Mouse (Mus musculus) heart, embryonic 14.5 days (tissue): ENCODE results near the gene Hivep3. TPM values are rescaled to one million over a fixed set of nuclear protein-coding genes. Genes with fewer than 3 reads are reported as not detected.

Experiments used
- ATAC-seq: fragments of 200-750 bp; cut with Nextera tagmentation; 2 replicates; pipeline ENCODE4 v1.8.0; 2017; ENCODE audit warnings: low read depth, moderate TSS enrichment; ENCODE audit not compliant: insufficient number of reproducible peaks, insufficient read depth, low FRiP score
- H3K27ac ChIP-seq, 2 experiments: fragments of 200-500 bp in 1 of 2; fragments of 300-500 bp in 1 of 2; sonication (generic) in 1 of 2; replicated peaks in 1 of 2; 2 replicates each; pipeline ENCODE4 v1.5.1; 2012 to 2014; ENCODE audit warnings: low read depth in 2 of 2, low read length in 2 of 2, control low read depth in 1 of 2, mild to moderate bottlenecking in 1 of 2, mixed read lengths in 1 of 2; ENCODE audit not compliant: control insufficient read depth in 1 of 2, insufficient read depth in 1 of 2
- H3K27me3 ChIP-seq: fragments of 300-500 bp; sonication (generic); 2 replicates; pipeline ENCODE4 v1.6.1; 2014; ENCODE audit warnings: mild to moderate bottlenecking, low read length, control low read depth; ENCODE audit not compliant: control insufficient read depth, insufficient read depth
- H3K36me3 ChIP-seq: fragments of 300-500 bp; sonication (generic); 2 replicates; pipeline ENCODE4 v1.6.1; 2014; ENCODE audit warnings: mild to moderate bottlenecking, control low read depth, low read length, mixed read lengths; ENCODE audit not compliant: control insufficient read depth, insufficient read depth
- H3K4me1 ChIP-seq, 2 experiments: fragments of 200-500 bp in 1 of 2; fragments of 300-500 bp in 1 of 2; sonication (generic) in 1 of 2; 2 replicates each; pipeline ENCODE4 v1.6.1; 2012 to 2014; ENCODE audit warnings: low read length in 2 of 2, control low read depth in 1 of 2, mixed read lengths in 1 of 2; ENCODE audit not compliant: control insufficient read depth in 2 of 2, insufficient read depth in 2 of 2
- H3K4me2 ChIP-seq: fragments of 300-500 bp; sonication (generic); 2 replicates; pipeline ENCODE4 v1.6.1; 2014; ENCODE audit warnings: mild to moderate bottlenecking, low read length
- H3K4me3 ChIP-seq, 2 experiments: fragments of 200-500 bp in 1 of 2; fragments of 300-500 bp in 1 of 2; sonication (generic) in 1 of 2; 2 replicates each; pipeline ENCODE4 v1.5.1; 2012 to 2014; ENCODE audit warnings: low read length in 2 of 2, mild to moderate bottlenecking in 2 of 2, control low read depth in 1 of 2, low read depth in 1 of 2, moderate library complexity in 1 of 2; ENCODE audit not compliant: control insufficient read depth in 1 of 2, insufficient read depth in 1 of 2
- H3K9ac ChIP-seq: fragments of 300-500 bp; sonication (generic); 2 replicates; pipeline ENCODE4 v1.6.1; 2014; ENCODE audit warnings: mild to moderate bottlenecking, low read length
- H3K9me3 ChIP-seq: fragments of 300-500 bp; sonication (generic); 2 replicates; pipeline ENCODE4 v1.6.1; 2016; ENCODE audit warnings: low read length, control low read depth; ENCODE audit not compliant: control insufficient read depth
- WGBS: fragments of 180-500 bp; shearing (Covaris S2); extraction: QIAGEN DNeasy Blood & Tissue Kit; methylation state at CpG from one replicate; pipeline ENCODE4 v1.1.7; 2014; 5-methylcytosine and 5-hydroxymethylcytosine counted together
- polyA plus RNA-seq: library from polyadenylated mRNA; unstranded; fragments of >200 nt; fragmentation: Nextera tagmentation; extraction: Ambion mirVana; gene quantifications from 2 replicates; pipeline ENCODE4 v1.2.1, GENCODE M21; 2014

Hivep3 gene
- polyA plus RNA-seq, 1 experiment from 2014 or later, result 6.8 TPM

DNA sequence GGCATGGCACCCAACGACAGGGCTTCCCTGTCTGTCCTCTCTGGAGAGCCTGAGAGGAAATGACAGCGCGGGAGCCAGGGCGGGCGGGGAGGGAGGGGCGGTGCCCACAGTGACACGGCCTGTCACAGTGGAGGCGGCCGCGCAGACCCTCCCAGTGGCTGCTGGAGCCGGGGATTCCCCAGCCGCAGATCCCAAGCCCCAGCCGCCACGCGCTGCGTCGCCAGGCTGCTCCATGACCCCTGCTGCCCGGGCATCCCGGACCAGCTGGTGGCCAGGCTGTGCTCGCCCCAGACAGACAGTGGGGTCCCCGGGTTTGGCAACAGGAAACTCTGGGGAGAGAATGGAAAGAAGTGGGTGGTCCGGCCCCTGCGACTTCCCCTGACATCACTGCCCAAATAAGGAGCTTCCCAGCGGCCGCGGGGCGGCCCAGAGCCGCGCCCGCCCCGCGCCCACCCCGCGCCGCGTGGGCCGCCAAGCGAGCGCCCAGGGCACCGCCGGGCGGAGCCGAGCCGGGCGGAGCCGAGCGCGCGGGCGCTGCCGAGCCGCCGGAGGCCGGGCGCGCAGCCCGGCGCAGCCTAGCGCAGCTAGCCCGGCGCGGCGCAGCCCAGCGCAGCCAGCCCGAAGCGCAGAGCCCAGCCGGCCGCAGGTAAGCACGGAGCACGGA lies 298.9 kb downstream of the Hivep3 start:
- H3K9ac ChIP-seq, result peak overlapping the region; percentile 69
- no peak overlapping the region for H3K27ac ChIP-seq
- peaks cover 52% of the 10 kb centered on the region for H3K27me3 ChIP-seq
- H3K36me3 ChIP-seq, result no peaks in the 10 kb centered on the region
- peak overlapping the region; percentile 97 for H3K4me2 ChIP-seq
- WGBS, result under 1% methylated on average over 49 of the region's 70 CpGs
- H3K9me3 ChIP-seq, result no peaks in the 10 kb centered on the region
- peak; percentile 79 for ATAC-seq
- peak overlapping the region; percentile 57 to 70 for H3K4me3 ChIP-seq
- peaks cover 2 to 6% of the 10 kb centered on the region in 2 experiments; a peak in 3 of 4 replicates for H3K4me1 ChIP-seq

DNA sequence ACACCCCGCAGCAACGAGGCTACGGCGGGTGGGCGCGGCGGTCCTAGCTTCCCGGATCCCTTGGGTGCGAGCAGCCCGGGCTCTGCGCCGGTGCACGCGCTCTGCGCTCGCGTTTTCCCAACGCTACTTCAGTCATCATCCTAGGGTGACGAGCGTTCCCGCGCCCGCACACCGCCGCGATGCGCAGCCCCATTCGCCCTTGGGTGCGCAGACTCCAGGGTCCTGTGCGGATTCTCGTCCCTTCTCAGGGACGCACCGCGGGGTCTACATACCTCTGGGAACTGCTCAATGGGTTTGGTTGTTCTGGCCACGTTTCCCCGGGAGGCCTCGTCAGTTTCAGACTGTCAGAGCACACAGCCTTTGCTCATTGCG lies 299.4 kb downstream of the Hivep3 start:
- Histone ChIP-seq H3K9ac (peak overlapping the region; percentile 69), H3K27me3 (peaks cover 52% of the 10 kb centered on the region), H3K4me3 (peak overlapping the region; percentile 57 to 70), H3K4me2 (peak overlapping the region; percentile 97), H3K4me1 (peaks cover 2 to 6% of the 10 kb centered on the region in 2 experiments; a peak in 3 of 4 replicates), H3K36me3 (no peaks in the 10 kb centered on the region), H3K27ac (no peak overlapping the region), H3K9me3 (no peaks in the 10 kb centered on the region)
- WGBS, result under 1% methylated on average over 38 of the region's 38 CpGs
- ATAC-seq, result 0 out of 2 replicates have a peak, but pooled peaks have one; percentile 7

DNA sequence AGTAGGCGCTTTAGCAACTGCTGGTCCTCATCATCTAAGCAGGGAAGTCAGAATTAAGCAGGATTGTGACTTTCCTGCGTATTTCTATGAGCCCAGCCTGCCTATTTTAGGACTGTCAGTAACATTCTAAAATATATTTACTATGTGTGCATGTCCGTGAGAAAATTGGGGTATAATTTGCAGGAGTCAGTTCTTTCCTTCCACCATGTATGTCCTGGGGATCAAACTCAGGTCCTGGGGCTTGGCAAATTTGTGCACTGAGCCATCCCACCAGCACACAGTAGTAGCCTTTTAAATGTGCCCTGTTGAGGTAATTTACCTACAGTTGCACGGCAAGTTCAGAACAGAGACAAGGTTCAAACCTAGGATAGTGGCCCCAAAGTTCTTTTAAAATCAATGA lies 302.7 kb downstream of the Hivep3 start:
- Histone ChIP-seq H3K4me2 (no peak overlapping the region), H3K4me1 (peaks cover 2 to 6% of the 10 kb centered on the region in 2 experiments; a peak in 3 of 4 replicates), H3K9ac (no peak overlapping the region), H3K4me3 (no peak overlapping the region), H3K9me3 (no peaks in the 10 kb centered on the region), H3K36me3 (no peaks in the 10 kb centered on the region), H3K27me3 (peaks cover 42% of the 10 kb centered on the region), H3K27ac (no peak overlapping the region)
- 82% methylated on average over 4 of the region's 4 CpGs for WGBS
- ATAC-seq, result no peak

DNA sequence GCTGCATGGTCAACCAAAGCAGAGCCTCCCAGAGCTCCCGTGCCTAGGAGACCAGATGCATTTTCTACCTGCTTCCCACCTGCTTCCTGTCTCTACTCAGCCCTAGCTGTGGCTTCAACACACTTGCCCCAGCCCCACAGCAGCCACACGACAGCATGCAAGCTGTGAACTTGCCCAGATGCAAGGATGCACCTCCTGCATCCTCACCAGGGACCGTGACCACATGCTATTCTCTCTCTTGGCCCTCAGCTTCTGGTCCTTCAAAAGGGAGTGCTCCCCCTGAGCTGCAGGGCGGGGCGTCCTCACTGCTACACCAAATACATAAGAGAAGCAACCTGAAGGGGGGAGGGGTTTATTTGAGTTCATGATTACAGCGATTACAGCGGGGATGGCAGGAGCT lies 303.4 kb downstream of the Hivep3 start:
- no peaks in the 10 kb centered on the region for H3K36me3 ChIP-seq
- H3K27me3 ChIP-seq, result peaks cover 36% of the 10 kb centered on the region
- H3K9ac ChIP-seq, result no peak overlapping the region
- H3K4me2 ChIP-seq, result no peak overlapping the region
- WGBS, result 43% methylated on average over 7 of the region's 7 CpGs
- H3K4me3 ChIP-seq, result no peak overlapping the region
- no peak overlapping the region for H3K27ac ChIP-seq
- peaks cover 2 to 4% of the 10 kb centered on the region in 2 experiments; a peak in 3 of 4 replicates for H3K4me1 ChIP-seq
- H3K9me3 ChIP-seq, result no peaks in the 10 kb centered on the region
- ATAC-seq, result no peak

DNA sequence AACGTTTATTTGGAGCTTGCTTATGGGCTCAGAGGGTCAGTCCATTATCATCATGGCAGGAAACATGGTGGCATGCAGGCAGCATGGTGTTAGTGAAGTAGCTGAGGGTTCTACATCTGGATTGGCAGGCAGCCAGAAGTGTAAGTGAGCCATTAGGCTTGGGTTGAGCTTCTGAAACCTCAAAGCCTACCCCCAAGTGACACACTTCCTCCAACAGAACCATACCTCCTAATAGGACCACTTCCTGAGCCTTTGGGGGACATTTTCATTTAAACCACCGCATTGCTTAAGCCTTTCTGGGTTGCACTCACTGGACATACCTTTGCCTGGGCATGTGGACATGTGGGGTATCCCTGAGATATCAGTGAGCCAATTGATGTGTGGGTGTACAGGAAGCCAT lies 307.9 kb downstream of the Hivep3 start:
- no peaks in the 10 kb centered on the region for H3K9me3 ChIP-seq
- H3K4me3 ChIP-seq, result no peak overlapping the region
- peaks cover 6 to 7% of the 10 kb centered on the region in 2 experiments; a peak in 3 of 4 replicates for H3K4me1 ChIP-seq
- 69% methylated on average over 2 of the region's 2 CpGs for WGBS
- H3K36me3 ChIP-seq, result no peaks in the 10 kb centered on the region
- no peak overlapping the region for H3K4me2 ChIP-seq
- no peak overlapping the region for H3K9ac ChIP-seq
- H3K27ac ChIP-seq, result no peak overlapping the region
- H3K27me3 ChIP-seq, result 0 out of 2 replicates have a peak, but pooled peaks cover 6% of the 10 kb centered on the region
- no peak for ATAC-seq

DNA sequence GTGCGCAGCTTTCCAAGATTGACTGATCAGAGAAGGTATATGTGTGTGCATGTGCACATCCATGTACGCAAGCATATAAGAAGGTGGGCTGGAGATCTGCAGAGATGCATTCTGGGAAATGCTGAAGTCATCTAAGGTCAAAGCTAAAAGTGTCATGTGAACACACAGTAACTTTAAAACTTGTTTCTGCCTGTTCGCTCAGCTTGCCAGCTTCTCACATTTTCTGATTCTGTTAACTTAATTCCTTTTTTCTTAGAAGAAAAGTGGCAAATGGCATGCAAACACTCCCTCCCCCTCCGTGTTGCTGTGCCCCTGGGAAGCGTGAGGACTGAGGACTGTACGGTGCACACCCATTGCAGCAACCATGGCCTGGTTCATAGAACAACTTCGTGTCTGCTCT lies 308.9 kb downstream of the Hivep3 start:
- no peak overlapping the region for H3K4me2 ChIP-seq
- H3K9me3 ChIP-seq, result no peaks in the 10 kb centered on the region
- WGBS, result 88% methylated on average over 7 of the region's 7 CpGs

DNA sequence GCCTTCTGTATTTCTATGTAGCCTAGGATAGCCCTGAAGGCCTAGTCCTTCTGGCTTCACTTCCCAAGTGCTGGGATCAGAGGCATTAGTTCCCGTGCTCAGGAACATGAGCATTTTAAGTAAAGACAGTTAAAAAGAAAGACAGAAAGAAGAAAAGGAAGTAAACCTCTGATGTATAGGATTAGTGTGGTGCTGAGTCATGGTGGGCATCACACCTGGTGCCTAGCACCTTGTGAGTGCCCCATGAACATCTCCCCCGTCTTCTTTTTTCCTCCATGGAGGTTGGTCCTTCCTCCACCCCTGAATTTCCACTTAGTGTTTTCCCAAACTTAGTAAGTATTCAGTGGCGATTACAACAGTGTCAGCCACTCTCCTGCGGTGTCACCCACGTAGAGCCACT lies 311.0 kb downstream of the Hivep3 start:
- Histone ChIP-seq H3K36me3 (no peaks in the 10 kb centered on the region), H3K27ac (no peak overlapping the region), H3K4me2 (no peak overlapping the region), H3K4me3 (no peak overlapping the region), H3K9ac (no peak overlapping the region), H3K4me1 (peaks cover 11 to 13% of the 10 kb centered on the region in 2 experiments; a peak in 3 of 4 replicates), H3K27me3 (no peaks in the 10 kb centered on the region), H3K9me3 (no peaks in the 10 kb centered on the region)
- ATAC-seq, result no peak
- 86% methylated on average over 5 of the region's 5 CpGs for WGBS

More for the DNA sequence above, 308.9 kb downstream of the Hivep3 start:
- Histone ChIP-seq H3K27ac (no peak overlapping the region), H3K9ac (no peak overlapping the region), H3K36me3 (no peaks in the 10 kb centered on the region), H3K27me3 (no peaks in the 10 kb centered on the region), H3K4me1 (peaks cover 11 to 13% of the 10 kb centered on the region in 2 experiments; a peak in 3 of 4 replicates), H3K4me3 (no peak overlapping the region)
- ATAC-seq, result no peak
